Mouse (Mus musculus): ENCODE measurements around the gene Zfp28.

Zfp28 gene

GRCm38 (mm10) chr7:6397996-6398975, 15.2 kb downstream of the Zfp28 start, which contains the start of gene Smim17:
Smim17 (plus strand) TSS chr7:6398715.
- 20% methylated on average over 25 of the region's 25 CpGs for WGBS

- 18% methylated on average over 17 of the region's 17 CpGs for WGBS
These were observed 26.9 kb downstream of the Zfp28 start, which contains the start of gene Gm20715 for GRCm38 (mm10) chr7:6410043-6410442. Gm20715 (plus strand) TSS chr7:6410277.

GRCm38 (mm10) chr7:6414626-6415441, 31.7 kb downstream of the Zfp28 start:
- 7% methylated on average over 22 of the region's 22 CpGs for WGBS

- WGBS = 10% methylated on average over 8 of the region's 8 CpGs
These were observed 32.3 kb downstream of the Zfp28 start for GRCm38 (mm10) chr7:6415442-6415787.

GRCm38 (mm10) chr7:6419894-6420293, 36.8 kb downstream of the Zfp28 start:
- WGBS = 46% methylated on average over 6 of the region's 6 CpGs

- 92% methylated on average over 3 of the region's 3 CpGs for WGBS
These were observed 46.3 kb downstream of the Zfp28 start for GRCm38 (mm10) chr7:6429381-6429780.

- WGBS = 39% methylated on average over 2 of the region's 2 CpGs
These were observed 47.2 kb downstream of the Zfp28 start for GRCm38 (mm10) chr7:6430342-6430741.

- 83% methylated on average over 3 of the region's 3 CpGs for WGBS
These were observed 55.3 kb downstream of the Zfp28 start, which contains the start of gene Olfr1344 for GRCm38 (mm10) chr7:6438388-6438787. Olfr1344 (plus strand) TSS chr7:6438688.

- 68% methylated on average over 2 of the region's 2 CpGs for WGBS
These were observed 58.1 kb downstream of the Zfp28 start for GRCm38 (mm10) chr7:6441173-6441572.
